Mouse (Mus musculus): ENCODE measurements around the gene Bcl2l14. TPM values are rescaled to one million over a fixed set of nuclear protein-coding genes. Genes with fewer than 3 reads are reported as not detected.

Gene Bcl2l14
- polyA plus RNA-seq, 1 experiment from 2014 or later = 0.22 TPM

GRCm38 (mm10) chr6:134414532-134414883 is 18.4 kb downstream of the Bcl2l14 start:
- H3K9me3 ChIP-seq = no peaks in the 10 kb centered on the region
- no peak overlapping the region for H3K27ac ChIP-seq
- DNase-seq (ENCODE audit: extremely low spot score, low spot score) = no peak
- no peak overlapping the region for H3K4me3 ChIP-seq
- peaks cover 8% of the 10 kb centered on the region; the same call in 1 of the 2 replicates for H3K4me1 ChIP-seq
- WGBS = 74% methylated on average over 4 of the region's 4 CpGs
- H3K36me3 ChIP-seq (replicated peaks) = no peaks in the 10 kb centered on the region
- no peaks in the 10 kb centered on the region for H3K27me3 ChIP-seq (ENCODE audit: poor library complexity, severe bottlenecking)

- H3K4me1 ChIP-seq = peaks cover 8% of the 10 kb centered on the region; the same call in 1 of the 2 replicates
- H3K9me3 ChIP-seq = no peaks in the 10 kb centered on the region
- H3K4me3 ChIP-seq = no peak overlapping the region
- WGBS = 58% methylated on average over 3 of the region's 3 CpGs
- no peak overlapping the region for H3K27ac ChIP-seq
- no peaks in the 10 kb centered on the region for H3K36me3 ChIP-seq (replicated peaks)
- H3K27me3 ChIP-seq (ENCODE audit: poor library complexity, severe bottlenecking) = no peaks in the 10 kb centered on the region
- no peak for DNase-seq (ENCODE audit: extremely low spot score, low spot score)
Measured at GRCm38 (mm10) chr6:134416556-134417105, 20.5 kb downstream of the Bcl2l14 start.

GRCm38 (mm10) chr6:134417886-134418285 is 21.8 kb downstream of the Bcl2l14 start:
- 79% methylated on average over 3 of the region's 3 CpGs for WGBS
- Histone ChIP-seq H3K4me1 (peaks cover 8% of the 10 kb centered on the region; the same call in 1 of the 2 replicates), H3K27me3 (ENCODE audit: poor library complexity, severe bottlenecking) (no peaks in the 10 kb centered on the region), H3K9me3 (no peaks in the 10 kb centered on the region), H3K4me3 (no peak overlapping the region), H3K27ac (no peak overlapping the region), H3K36me3 (replicated peaks) (no peaks in the 10 kb centered on the region)
- no peak for DNase-seq (ENCODE audit: extremely low spot score, low spot score)

GRCm38 (mm10) chr6:134420375-134420774 is 24.3 kb downstream of the Bcl2l14 start:
- Histone ChIP-seq H3K36me3 (replicated peaks) (no peaks in the 10 kb centered on the region), H3K4me3 (no peak overlapping the region), H3K9me3 (no peaks in the 10 kb centered on the region), H3K4me1 (0 out of 2 replicates have a peak, but pooled peaks cover 5% of the 10 kb centered on the region), H3K27ac (no peak overlapping the region), H3K27me3 (ENCODE audit: poor library complexity, severe bottlenecking) (no peaks in the 10 kb centered on the region)
- WGBS = 86% methylated on average over 8 of the region's 8 CpGs
- DNase-seq (ENCODE audit: extremely low spot score, low spot score) = no peak

- WGBS = 91% methylated on average over 6 of the region's 6 CpGs
- Histone ChIP-seq H3K4me3 (no peak overlapping the region), H3K27me3 (ENCODE audit: poor library complexity, severe bottlenecking) (no peaks in the 10 kb centered on the region), H3K4me1 (0 out of 2 replicates have a peak, but pooled peaks cover 2% of the 10 kb centered on the region), H3K27ac (no peak overlapping the region), H3K9me3 (no peaks in the 10 kb centered on the region), H3K36me3 (replicated peaks) (no peaks in the 10 kb centered on the region)
- DNase-seq (ENCODE audit: extremely low spot score, low spot score) = no peak
Measured at GRCm38 (mm10) chr6:134421921-134422320, 25.8 kb downstream of the Bcl2l14 start.

- Histone ChIP-seq H3K4me1 (0 out of 2 replicates have a peak, but pooled peaks cover 2% of the 10 kb centered on the region), H3K36me3 (replicated peaks) (no peaks in the 10 kb centered on the region), H3K4me3 (no peak overlapping the region), H3K27ac (no peak overlapping the region), H3K9me3 (no peaks in the 10 kb centered on the region), H3K27me3 (ENCODE audit: poor library complexity, severe bottlenecking) (no peaks in the 10 kb centered on the region)
- peak; percentile 49 for DNase-seq (ENCODE audit: extremely low spot score, low spot score)
- WGBS = 49% methylated on average over 11 of the region's 11 CpGs
Measured at GRCm38 (mm10) chr6:134425216-134425717, 29.1 kb downstream of the Bcl2l14 start.

- 87% methylated on average over 3 of the region's 3 CpGs for WGBS
- Histone ChIP-seq H3K4me1 (0 out of 2 replicates have a peak, but pooled peaks cover 2% of the 10 kb centered on the region), H3K36me3 (replicated peaks) (no peaks in the 10 kb centered on the region), H3K27me3 (ENCODE audit: poor library complexity, severe bottlenecking) (no peaks in the 10 kb centered on the region), H3K9me3 (no peaks in the 10 kb centered on the region), H3K27ac (no peak overlapping the region), H3K4me3 (no peak overlapping the region)
- no peak for DNase-seq (ENCODE audit: extremely low spot score, low spot score)
Measured at GRCm38 (mm10) chr6:134427165-134427564, 31.0 kb downstream of the Bcl2l14 start.

- 83% methylated on average over 5 of the region's 5 CpGs for WGBS
- no peaks in the 10 kb centered on the region for H3K27me3 ChIP-seq (ENCODE audit: poor library complexity, severe bottlenecking)
- H3K4me1 ChIP-seq = 0 out of 2 replicates have a peak, but pooled peaks cover 2% of the 10 kb centered on the region
- DNase-seq (ENCODE audit: extremely low spot score, low spot score) = no peak
- H3K9me3 ChIP-seq = no peaks in the 10 kb centered on the region
- no peaks in the 10 kb centered on the region for H3K36me3 ChIP-seq (replicated peaks)
- H3K4me3 ChIP-seq = no peak overlapping the region
- no peak overlapping the region for H3K27ac ChIP-seq
Measured at GRCm38 (mm10) chr6:134428455-134428854, 32.3 kb downstream of the Bcl2l14 start.

- Histone ChIP-seq H3K36me3 (replicated peaks) (no peaks in the 10 kb centered on the region), H3K9me3 (no peaks in the 10 kb centered on the region), H3K27me3 (ENCODE audit: poor library complexity, severe bottlenecking) (no peaks in the 10 kb centered on the region), H3K4me3 (no peak overlapping the region), H3K27ac (no peak overlapping the region), H3K4me1 (0 out of 2 replicates have a peak, but pooled peaks cover 2% of the 10 kb centered on the region)
- DNase-seq (ENCODE audit: extremely low spot score, low spot score) = no peak
- 84% methylated on average over 9 of the region's 9 CpGs for WGBS
Measured at GRCm38 (mm10) chr6:134430161-134430799, 34.2 kb downstream of the Bcl2l14 start.

- Histone ChIP-seq H3K9me3 (no peaks in the 10 kb centered on the region), H3K27me3 (ENCODE audit: poor library complexity, severe bottlenecking) (no peaks in the 10 kb centered on the region), H3K36me3 (replicated peaks) (no peaks in the 10 kb centered on the region), H3K4me1 (no peaks in the 10 kb centered on the region), H3K27ac (no peak overlapping the region), H3K4me3 (no peak overlapping the region)
- 82% methylated on average over 4 of the region's 4 CpGs for WGBS
- DNase-seq (ENCODE audit: extremely low spot score, low spot score) = no peak
Measured at GRCm38 (mm10) chr6:134431583-134431982, 35.5 kb downstream of the Bcl2l14 start.

- H3K4me1 ChIP-seq = peaks cover 1% of the 10 kb centered on the region; the same call in 1 of the 2 replicates
- WGBS = 89% methylated on average over 3 of the region's 3 CpGs
- no peaks in the 10 kb centered on the region for H3K9me3 ChIP-seq
- H3K4me3 ChIP-seq = no peak overlapping the region
- no peak for DNase-seq (ENCODE audit: extremely low spot score, low spot score)
- H3K27me3 ChIP-seq (ENCODE audit: poor library complexity, severe bottlenecking) = no peaks in the 10 kb centered on the region
- no peak overlapping the region for H3K27ac ChIP-seq
- no peaks in the 10 kb centered on the region for H3K36me3 ChIP-seq (replicated peaks)
Measured at GRCm38 (mm10) chr6:134433281-134433680, 37.2 kb downstream of the Bcl2l14 start.

GRCm38 (mm10) chr6:134434044-134434443 is 37.9 kb downstream of the Bcl2l14 start:
- peaks cover 8% of the 10 kb centered on the region for H3K4me1 ChIP-seq
- no peak overlapping the region for H3K27ac ChIP-seq
- WGBS = 88% methylated on average over 6 of the region's 6 CpGs
- no peaks in the 10 kb centered on the region for H3K36me3 ChIP-seq (replicated peaks)
- DNase-seq (ENCODE audit: extremely low spot score, low spot score) = no peak
- H3K9me3 ChIP-seq = no peaks in the 10 kb centered on the region
- no peak overlapping the region for H3K4me3 ChIP-seq
- no peaks in the 10 kb centered on the region for H3K27me3 ChIP-seq (ENCODE audit: poor library complexity, severe bottlenecking)

GRCm38 (mm10) chr6:134434866-134435390 is 38.8 kb downstream of the Bcl2l14 start:
- no peaks in the 10 kb centered on the region for H3K27me3 ChIP-seq (ENCODE audit: poor library complexity, severe bottlenecking)
- DNase-seq (ENCODE audit: extremely low spot score, low spot score) = no peak
- H3K36me3 ChIP-seq (replicated peaks) = no peaks in the 10 kb centered on the region
- H3K9me3 ChIP-seq = no peaks in the 10 kb centered on the region
- peaks cover 17% of the 10 kb centered on the region for H3K4me1 ChIP-seq
- 76% methylated on average over 9 of the region's 9 CpGs for WGBS
- no peak overlapping the region for H3K4me3 ChIP-seq
- H3K27ac ChIP-seq = no peak overlapping the region
